Mouse (Mus musculus) embryo, embryonic 10.5 days (tissue): ENCODE measurements around the gene D11Wsu47e.

Source experiments
- DNase-seq: peaks from one replicate; pipeline ENCODE4 v3.0.0-alpha.2; 2015; ENCODE audit warnings: low spot score

Gene D11Wsu47e

DNA sequence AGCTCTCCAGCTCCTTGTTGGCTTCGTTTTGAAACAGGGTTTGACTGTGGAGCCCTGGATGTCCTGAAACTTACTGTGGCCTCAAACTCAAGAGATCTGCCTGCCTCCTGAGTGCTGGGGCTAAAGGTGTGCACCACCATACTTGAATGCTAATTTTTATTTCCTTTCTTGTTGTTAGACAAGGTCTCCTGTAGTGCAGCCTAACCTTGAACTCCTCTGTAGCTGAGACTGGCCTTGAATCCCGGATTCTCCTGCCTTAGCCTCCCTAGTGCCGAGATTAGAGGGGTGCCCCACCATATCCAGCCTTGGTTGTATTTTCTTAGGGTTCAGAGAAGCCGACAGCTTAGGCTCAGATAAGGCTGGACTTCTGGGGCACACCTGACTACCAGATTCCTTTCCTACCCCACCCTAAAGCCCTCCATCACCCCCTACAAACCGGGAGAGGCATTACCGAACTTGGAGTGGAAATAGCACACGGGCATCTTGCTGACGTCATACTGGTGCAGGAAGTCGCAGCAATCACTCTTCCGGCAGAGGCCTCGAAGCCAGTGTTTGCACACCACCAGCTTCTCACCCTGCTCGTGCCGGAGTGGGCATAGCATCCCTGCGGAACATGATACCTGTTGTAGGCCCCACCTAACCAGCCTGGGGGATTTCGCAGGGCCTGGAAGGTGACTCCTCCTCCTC lies 21.9 kb downstream of the D11Wsu47e start:
- no peak for DNase-seq

GRCm38 (mm10) chr11:113708629-113709213 lies 24.5 kb downstream of the D11Wsu47e start:
- no peak for DNase-seq

- DNase-seq, result no peak
Observed at GRCm38 (mm10) chr11:113709272-113709671, 25.1 kb downstream of the D11Wsu47e start.

DNA sequence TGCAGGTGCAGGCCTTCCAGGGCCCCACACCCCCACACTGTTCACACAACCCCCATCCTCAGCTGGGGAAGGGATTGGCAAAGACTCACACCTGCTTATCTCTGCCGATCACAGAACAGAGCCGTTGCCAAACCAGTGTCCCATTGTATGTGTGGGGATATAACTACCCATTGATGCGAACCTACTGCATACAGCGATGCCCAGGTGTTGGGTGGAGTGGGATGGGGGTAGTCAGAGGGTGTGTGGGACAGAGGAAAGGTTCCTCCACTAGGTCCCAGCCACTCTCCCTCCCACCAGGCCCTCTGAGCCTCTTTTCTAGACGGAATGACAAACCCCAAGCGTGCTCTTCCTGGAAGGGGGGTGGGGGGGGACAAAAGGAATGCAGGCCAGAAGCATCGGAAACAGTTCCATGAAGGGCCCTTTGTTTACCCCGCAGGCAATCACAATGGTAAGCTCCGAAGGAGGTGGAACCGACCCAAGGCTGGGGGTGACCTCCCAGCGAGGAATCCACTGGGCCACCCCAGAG lies 25.6 kb downstream of the D11Wsu47e start, which contains the start of gene Cpsf4l:
Cpsf4l (minus strand) TSS at position 287 of the 526 bp plus-strand sequence.
- peak; percentile 76 for DNase-seq

GRCm38 (mm10) chr11:113710257-113710777 lies 26.1 kb downstream of the D11Wsu47e start:
- peak; percentile 71 for DNase-seq

DNA sequence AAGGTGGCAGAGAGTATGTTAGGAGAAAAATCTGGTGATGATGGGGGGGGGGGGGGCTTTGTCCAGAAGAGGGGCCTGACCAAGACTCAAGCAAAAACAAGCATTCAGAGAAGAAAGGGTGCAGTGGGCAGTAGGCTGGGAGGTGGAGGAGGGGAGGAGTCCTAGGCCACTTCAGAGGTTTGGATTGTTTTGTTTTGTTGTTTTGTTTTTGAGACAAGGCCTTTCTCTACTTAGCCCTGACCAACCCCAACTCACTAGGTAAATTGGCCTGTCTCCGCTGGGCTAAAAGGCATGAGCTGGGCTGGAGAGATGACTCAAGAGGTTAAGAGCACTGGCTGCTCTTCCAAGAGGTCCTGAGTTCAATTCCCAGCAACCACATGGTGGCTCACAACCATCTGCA lies 26.8 kb downstream of the D11Wsu47e start:
- no peak for DNase-seq

DNA sequence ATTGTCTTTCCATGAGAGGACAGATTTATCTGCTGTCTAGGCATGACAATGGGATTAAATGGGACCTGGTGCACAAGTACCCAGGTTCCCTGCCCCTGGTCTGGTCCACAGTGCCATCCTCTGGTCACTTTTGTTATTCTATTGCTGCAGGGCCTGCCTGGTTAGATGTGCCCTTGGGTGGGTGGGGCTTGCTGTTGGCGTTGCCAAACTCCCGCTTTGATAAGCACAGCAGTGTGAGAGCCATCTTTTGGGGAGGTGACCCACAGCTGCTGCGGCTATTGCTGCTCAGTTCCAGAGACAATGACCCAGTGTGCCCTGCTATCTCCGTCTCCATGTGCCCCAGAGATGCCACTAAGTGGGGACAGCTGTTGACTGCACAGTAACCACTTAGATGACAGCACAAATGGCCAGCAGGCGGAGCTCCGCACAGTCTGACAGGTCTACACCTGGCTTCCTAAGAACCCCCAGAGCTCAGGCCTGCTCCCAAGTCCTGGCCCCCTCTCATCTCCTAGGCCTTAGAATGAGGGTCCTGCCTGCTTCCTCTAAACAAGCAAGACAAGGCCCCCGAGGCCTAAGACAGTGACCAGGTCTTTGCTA lies 31.0 kb downstream of the D11Wsu47e start:
- no peak for DNase-seq

DNA sequence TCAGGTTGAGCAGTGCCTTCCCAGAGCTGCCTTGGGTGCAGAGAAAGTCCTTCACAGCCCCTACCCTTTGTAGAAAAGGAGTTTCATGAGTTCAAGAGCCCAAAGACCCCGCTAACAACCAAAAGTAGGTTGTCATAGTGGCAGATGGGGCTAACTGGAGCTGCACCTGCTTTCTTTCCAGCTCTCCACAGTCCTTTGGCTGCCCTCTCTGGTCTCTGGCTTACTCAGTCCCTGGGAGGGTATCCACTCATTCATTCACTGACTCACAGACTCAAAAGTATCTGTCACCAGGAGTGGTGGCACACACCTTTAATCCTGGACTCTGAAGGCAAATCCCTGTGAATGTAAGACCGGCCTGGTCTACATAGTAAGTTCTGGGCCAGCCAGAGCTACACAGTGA lies 31.9 kb downstream of the D11Wsu47e start:
- DNase-seq, result no peak

DNA sequence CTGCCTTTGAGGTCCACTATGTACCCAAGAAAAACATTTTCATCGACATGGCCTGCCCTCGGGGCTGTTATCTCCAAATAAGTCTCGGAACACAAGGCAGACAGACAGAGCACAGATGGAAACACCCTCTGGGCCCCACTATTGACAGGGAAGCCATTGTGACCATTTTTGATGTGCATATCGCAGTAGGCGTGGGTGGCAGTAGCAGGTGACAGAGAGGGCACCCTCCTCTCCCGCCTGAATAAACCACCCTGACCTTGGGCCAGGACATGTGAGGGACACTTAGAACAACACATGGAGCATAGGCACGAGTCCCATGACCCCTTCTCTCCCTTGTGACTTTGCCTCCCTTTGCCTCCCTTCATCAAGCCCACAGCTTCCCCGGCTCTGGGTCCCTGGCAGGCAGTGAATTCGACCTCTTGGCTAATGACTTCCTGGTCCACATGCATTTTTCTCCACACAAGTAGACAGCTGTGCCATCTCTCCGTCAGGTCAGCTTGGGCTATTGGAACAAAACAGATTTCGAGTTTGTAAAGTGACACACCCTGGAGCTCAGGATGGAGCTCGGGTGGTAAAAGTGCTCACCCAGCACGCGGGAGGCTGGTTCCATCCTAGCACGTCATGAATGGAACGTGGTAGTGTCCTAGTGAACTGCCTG lies 33.7 kb downstream of the D11Wsu47e start:
- DNase-seq, result peak; percentile 42

DNA sequence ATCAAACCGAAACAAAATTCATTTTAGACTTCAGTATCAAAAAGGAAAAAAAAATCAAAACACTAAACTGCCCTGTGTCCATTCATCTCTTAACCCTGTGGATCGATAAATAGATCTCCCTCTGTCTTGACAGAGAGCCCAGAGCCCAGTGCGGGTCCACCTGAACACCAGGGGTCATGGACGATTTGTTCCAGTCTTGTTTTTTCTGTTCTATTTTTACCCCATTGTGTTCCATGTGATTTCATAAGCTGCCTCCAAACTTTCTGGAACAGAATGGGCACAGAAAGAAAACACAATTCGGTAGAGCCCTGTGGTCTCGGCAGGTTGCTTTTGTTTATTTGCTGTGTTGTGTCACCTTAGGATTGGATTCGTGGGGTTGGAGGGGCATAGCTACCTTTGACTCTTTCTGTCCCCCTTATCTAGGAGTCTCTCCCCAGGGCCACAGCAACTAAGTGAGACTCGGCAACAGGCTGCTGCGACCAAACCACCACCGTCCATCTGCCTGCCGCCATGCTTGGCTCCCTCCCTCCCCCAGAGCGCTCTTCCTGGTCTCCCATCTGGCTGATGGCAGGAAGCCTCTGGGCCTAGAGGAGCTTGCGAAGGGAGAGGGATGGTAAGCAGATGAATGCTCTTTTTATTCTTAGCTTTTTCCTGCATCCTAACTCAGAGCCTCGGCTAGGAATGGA lies 38.3 kb downstream of the D11Wsu47e start:
- DNase-seq, result no peak

- no peak for DNase-seq
Observed at GRCm38 (mm10) chr11:113725235-113726048, 41.2 kb downstream of the D11Wsu47e start.

GRCm38 (mm10) chr11:113726994-113727888 lies 43.0 kb downstream of the D11Wsu47e start:
- no peak for DNase-seq

- DNase-seq, result peak; percentile 63
Observed at GRCm38 (mm10) chr11:113727992-113728391, 43.8 kb downstream of the D11Wsu47e start.

GRCm38 (mm10) chr11:113729239-113729638 lies 45.0 kb downstream of the D11Wsu47e start:
- DNase-seq, result no peak

DNA sequence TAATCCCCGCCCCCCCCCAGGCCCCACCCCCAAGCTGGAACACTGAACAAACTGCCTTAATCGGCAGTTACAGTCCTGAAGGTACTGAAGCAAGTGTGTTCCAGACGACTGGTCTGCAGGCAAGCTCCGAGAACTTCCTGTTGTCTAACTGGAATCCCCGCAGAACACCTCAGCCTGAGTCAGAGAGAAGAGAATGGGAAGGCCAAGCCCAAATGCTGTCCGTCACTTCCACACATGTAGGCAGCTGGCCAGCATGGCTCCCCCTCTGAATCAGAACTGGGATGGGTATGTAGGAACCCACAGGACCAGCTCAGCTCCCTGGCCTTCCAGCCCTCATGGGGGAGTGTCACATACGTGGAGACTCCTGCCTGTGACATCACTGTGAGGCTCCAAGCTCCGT lies 45.7 kb downstream of the D11Wsu47e start:
- no peak for DNase-seq

GRCm38 (mm10) chr11:113730879-113731278 lies 46.7 kb downstream of the D11Wsu47e start:
- DNase-seq, result no peak

- DNase-seq, result no peak
Observed at GRCm38 (mm10) chr11:113731945-113732612, 47.9 kb downstream of the D11Wsu47e start.

GRCm38 (mm10) chr11:113733631-113734364 lies 49.6 kb downstream of the D11Wsu47e start:
- no peak for DNase-seq

- no peak for DNase-seq
Observed at GRCm38 (mm10) chr11:113735151-113735550, 50.9 kb downstream of the D11Wsu47e start.
